Mouse (Mus musculus): ENCODE results near the gene Ttc28. TPM values are rescaled to one million over a fixed set of nuclear protein-coding genes. Genes with fewer than 3 reads are reported as not detected.
A peak's percentile ranks its signal among the peaks of the same experiment; 100 is the strongest.
"Not testable (repeated sequence)": the region's sequence is repeated elsewhere in the genome, so short reads cannot be mapped to it uniquely, and the experiment has no call there.

Ttc28 gene
- polyA plus RNA-seq (2012; rRNA removed) (0.36 and 0.48 TPM in 2 replicates), polyA plus RNA-seq (2014; fragmentation: Nextera tagmentation; extraction: Ambion mirVana) (0.81 and 1.00 TPM in 2 replicates)

DNA sequence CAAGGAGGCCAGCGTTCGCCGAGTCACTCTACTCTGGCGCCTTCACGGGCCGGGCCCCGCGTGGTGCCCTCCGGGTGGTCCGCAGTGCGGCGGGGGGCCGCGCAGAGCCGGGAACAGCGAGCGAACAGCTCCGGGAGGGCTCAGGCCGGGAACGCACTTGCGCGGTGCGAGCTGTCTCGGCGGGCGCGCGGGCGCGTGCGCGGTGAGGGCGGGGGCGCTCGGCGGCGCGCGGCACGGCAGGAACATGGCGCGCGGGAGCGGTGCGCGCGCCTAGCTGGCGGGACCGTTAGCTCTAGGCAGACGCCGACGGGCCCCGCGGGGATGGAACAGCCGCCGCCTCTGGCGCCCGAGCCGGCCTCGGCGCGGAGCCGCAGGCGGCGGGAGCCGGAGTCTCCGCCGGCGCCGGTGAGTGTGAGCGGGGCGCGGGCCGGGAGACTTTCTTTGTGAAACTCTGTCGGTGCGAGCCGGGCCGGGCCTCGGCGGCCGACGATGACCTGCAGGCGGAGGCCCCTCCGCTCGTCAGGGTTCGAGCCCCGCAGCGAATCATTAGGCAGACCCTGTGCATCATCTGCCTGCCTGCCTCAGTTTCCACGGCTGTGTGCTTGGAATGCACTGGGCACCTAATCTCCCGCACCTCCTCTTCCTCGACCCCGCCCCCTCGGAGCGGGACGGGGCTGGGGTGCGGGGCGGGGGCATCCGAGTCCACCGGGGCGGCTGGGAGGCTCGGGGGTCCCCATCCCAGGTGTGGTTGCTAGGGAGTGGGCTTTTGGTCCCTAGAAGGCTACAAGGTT, at the start of gene Ttc28:
TSS of gene Ttc28 (plus strand) at position 220 of the 791 bp plus-strand sequence.
- DNase-seq (ENCODE audit: low read depth in 3 of 3, low spot score in 3 of 3): peak; percentile 45 to 64 (median 57)
- H3K36me3 ChIP-seq (replicated peaks; ENCODE audit: control insufficient read depth, insufficient read depth, low read depth): peaks cover 2% of the 10 kb centered on the region; the same call in 1 of the 2 replicates
- no peak within 1 kb of the TSS for H3K27ac ChIP-seq
- H3K27me3 ChIP-seq (ENCODE audit: control insufficient read depth, insufficient read depth, low read length): no peaks in the 10 kb centered on the region
- TF ChIP-seq CTCF (IDR thresholded peaks at IDR 0.05; ENCODE audit: low read depth) (no peak), EP300 (IDR thresholded peaks at IDR 0.05; ENCODE audit: low read depth) (no peak)
- H3K4me1 ChIP-seq (replicated peaks; ENCODE audit: control insufficient read depth in 2 of 2, insufficient read depth in 2 of 2, low read length in 1 of 2): peaks cover 0 to 6% of the 10 kb centered on the region in 2 experiments; a peak in 2 of 4 replicates
- peak within 1 kb of the TSS; percentile 92 for H3K4me2 ChIP-seq (ENCODE audit: low read depth)
- WGBS (ENCODE audit: insufficient replicate concordance): under 1% methylated on average over 96 of the region's 101 CpGs
- ATAC-seq (ENCODE audit: insufficient read depth): peak; percentile 89
- H3K9me3 ChIP-seq (ENCODE audit: control insufficient read depth, low read length): no peaks in the 10 kb centered on the region
- peak within 1 kb of the TSS; percentile 74 to 81 for H3K4me3 ChIP-seq (ENCODE audit: insufficient read depth in 1 of 2, low read depth in 2 of 2, low read length in 2 of 2)
- peak within 1 kb of the TSS; percentile 89 for H3K9ac ChIP-seq (replicated peaks)

DNA sequence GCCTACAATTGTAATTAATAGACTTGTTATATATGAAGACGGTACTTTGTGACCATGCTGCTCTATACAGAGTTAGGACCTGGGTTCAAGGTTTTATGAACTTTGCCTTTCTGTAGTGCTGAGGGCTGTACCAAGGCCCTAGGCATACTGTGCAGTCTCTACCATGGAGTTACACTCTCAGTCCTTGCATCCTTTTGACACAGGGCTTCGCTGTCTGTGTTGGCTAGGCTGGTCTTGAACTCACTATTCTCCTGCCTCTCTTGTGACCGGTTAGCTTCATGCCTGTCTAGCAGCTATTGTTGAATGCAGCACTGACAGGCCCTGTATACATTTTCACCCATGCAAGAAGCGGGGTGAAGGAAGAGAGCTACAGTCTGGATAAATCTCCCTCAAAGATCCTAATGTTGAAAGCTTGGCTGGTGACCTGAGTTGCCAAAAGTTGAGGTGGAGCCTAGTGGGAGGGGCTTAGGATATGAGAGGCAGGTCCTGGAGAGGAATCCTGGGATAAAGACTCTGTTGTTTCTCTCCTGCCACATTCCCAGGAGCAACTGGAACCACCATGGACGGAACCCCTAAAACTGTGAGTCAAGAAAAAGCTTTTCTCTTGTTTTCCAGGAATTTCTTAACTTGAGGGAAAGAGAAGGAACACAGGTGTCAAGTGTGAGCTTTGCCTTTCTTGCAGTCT, 48.4 kb upstream of the Ttc28 start:
- H3K4me3 ChIP-seq (ENCODE audit: insufficient read depth in 1 of 2, low read depth in 2 of 2, low read length in 2 of 2): no peak overlapping the region
- TF ChIP-seq CTCF (IDR thresholded peaks at IDR 0.05; ENCODE audit: low read depth) (no peak), EP300 (IDR thresholded peaks at IDR 0.05; ENCODE audit: low read depth) (no peak)
- H3K27ac ChIP-seq: no peak overlapping the region
- 85% methylated on average over 5 of the region's 5 CpGs for WGBS (ENCODE audit: insufficient replicate concordance)
- H3K9ac ChIP-seq (replicated peaks): no peak overlapping the region
- H3K36me3 ChIP-seq (replicated peaks; ENCODE audit: control insufficient read depth, insufficient read depth, low read depth): peaks cover 20% of the 10 kb centered on the region
- no peak for ATAC-seq (ENCODE audit: insufficient read depth)
- no peak overlapping the region for H3K4me2 ChIP-seq (ENCODE audit: low read depth)
- H3K9me3 ChIP-seq (ENCODE audit: control insufficient read depth, low read length): no peaks in the 10 kb centered on the region
- no peaks in the 10 kb centered on the region for H3K27me3 ChIP-seq (ENCODE audit: control insufficient read depth, insufficient read depth, low read length)
- no peak for DNase-seq (ENCODE audit: low read depth in 3 of 3, low spot score in 3 of 3)
- peaks cover 21 to 24% of the 10 kb centered on the region in 2 experiments for H3K4me1 ChIP-seq (replicated peaks; ENCODE audit: control insufficient read depth in 2 of 2, insufficient read depth in 2 of 2, low read length in 1 of 2)

DNA sequence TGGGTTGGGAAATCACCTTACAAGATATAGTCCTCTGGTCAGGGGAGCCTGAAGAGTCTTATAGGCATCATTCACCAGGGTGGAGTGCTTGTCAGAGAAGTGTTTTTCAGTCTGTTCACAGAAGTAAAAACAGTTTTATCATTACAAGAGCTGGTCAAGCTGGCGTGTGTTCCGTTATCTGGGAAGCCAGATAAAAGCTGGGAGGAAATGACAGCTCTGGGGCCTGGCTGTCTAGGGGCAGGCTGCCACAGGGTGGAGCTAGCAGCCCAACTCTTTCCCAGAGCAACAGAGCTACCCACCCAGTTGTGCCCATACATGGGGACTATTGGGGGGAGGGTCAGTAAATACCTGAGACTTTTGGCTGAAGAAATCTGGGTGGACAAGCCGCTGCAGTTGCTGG, 43.6 kb upstream of the Ttc28 start:
- H3K27me3 ChIP-seq (ENCODE audit: control insufficient read depth, insufficient read depth, low read length): no peaks in the 10 kb centered on the region
- H3K9me3 ChIP-seq (ENCODE audit: control insufficient read depth, low read length): no peaks in the 10 kb centered on the region
- peak overlapping the region; percentile 50 to 56 for H3K4me3 ChIP-seq (ENCODE audit: insufficient read depth in 1 of 2, low read depth in 2 of 2, low read length in 2 of 2)
- DNase-seq (ENCODE audit: low read depth in 3 of 3, low spot score in 3 of 3) (peak; percentile 86 to 92 (median 86)), ATAC-seq (ENCODE audit: insufficient read depth) (peak; percentile 74)
- TF ChIP-seq EP300 (IDR thresholded peaks at IDR 0.05; ENCODE audit: low read depth) (peak; percentile 98), CTCF (IDR thresholded peaks at IDR 0.05; ENCODE audit: low read depth) (peak; percentile 93)
- peaks cover 13% of the 10 kb centered on the region for H3K36me3 ChIP-seq (replicated peaks; ENCODE audit: control insufficient read depth, insufficient read depth, low read depth)
- 3% methylated on average over 3 of the region's 3 CpGs for WGBS (ENCODE audit: insufficient replicate concordance)
- peak overlapping the region; percentile 100 for H3K27ac ChIP-seq
- peak overlapping the region; percentile 82 for H3K9ac ChIP-seq (replicated peaks)
- peaks cover 42 to 45% of the 10 kb centered on the region in 2 experiments for H3K4me1 ChIP-seq (replicated peaks; ENCODE audit: control insufficient read depth in 2 of 2, insufficient read depth in 2 of 2, low read length in 1 of 2)
- peak overlapping the region; percentile 74 for H3K4me2 ChIP-seq (ENCODE audit: low read depth)

DNA sequence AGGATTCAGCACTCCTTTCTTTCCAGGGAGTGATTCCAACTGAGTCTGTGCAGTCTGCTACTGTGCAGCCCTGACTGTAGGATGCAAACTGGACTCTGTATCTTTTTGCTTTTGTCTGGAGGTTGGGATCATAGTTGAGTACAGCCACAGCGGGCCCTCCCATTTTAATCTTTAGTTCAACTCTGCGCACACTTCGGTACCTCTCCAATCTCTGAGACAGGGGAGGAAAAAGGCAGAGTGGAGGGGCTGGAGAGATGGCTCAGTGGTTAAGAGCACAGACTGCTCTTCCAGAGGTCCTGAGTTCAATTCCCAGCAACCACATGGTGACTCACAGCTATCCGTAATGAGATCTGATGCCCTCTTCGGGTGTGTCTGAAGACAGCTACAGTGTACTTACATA, 41.6 kb upstream of the Ttc28 start:
- Histone ChIP-seq H3K4me2 (ENCODE audit: low read depth) (peak overlapping the region; percentile 74), H3K4me3 (ENCODE audit: insufficient read depth in 1 of 2, low read depth in 2 of 2, low read length in 2 of 2) (peak overlapping the region; percentile 80 to 95), H3K4me1 (replicated peaks; ENCODE audit: control insufficient read depth in 2 of 2, insufficient read depth in 2 of 2, low read length in 1 of 2) (peaks cover 49 to 51% of the 10 kb centered on the region in 2 experiments), H3K27ac (peak overlapping the region; percentile 100), H3K9ac (replicated peaks) (peak overlapping the region; percentile 97), H3K36me3 (replicated peaks; ENCODE audit: control insufficient read depth, insufficient read depth, low read depth) (peaks cover 25% of the 10 kb centered on the region)
- not testable (repeated sequence) for ATAC-seq (ENCODE audit: insufficient read depth); H3K27me3 ChIP-seq (ENCODE audit: control insufficient read depth, insufficient read depth, low read length); H3K9me3 ChIP-seq (ENCODE audit: control insufficient read depth, low read length); DNase-seq (ENCODE audit: low read depth in 3 of 3, low spot score in 3 of 3)
- WGBS (ENCODE audit: insufficient replicate concordance): 14% methylated on average over 5 of the region's 5 CpGs
